Mouse (Mus musculus): ENCODE measurements at regions not wholly inside any gene's neighbourhood (a gene's known extent, or its start where the extent isn't known, plus 50 kb on each side); places are given as distances from the start of the nearest gene placed in this dataset.

DNA sequence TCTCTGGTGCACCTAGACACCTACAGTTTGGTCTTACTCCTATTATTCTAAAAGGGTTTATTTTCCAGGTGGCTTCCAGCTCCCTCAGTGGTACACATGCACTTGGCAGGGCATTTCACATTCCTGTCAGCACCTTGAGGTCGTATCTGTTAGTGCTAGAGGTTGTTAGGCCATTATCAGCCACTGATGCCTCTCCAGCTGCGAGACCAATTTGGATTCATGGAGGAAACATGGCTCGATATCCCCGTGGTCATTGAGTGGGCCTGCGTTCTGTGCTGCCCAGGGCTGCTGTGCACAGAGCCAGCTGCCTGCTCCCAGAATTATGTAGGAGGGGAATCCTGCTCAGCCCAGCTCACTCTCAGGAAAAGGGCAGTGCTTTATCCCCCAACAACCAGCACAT lies 60.1 kb upstream of the Irx1 start:
- DNase-seq (ENCODE audit: low read depth, low spot score) = no peak

DNA sequence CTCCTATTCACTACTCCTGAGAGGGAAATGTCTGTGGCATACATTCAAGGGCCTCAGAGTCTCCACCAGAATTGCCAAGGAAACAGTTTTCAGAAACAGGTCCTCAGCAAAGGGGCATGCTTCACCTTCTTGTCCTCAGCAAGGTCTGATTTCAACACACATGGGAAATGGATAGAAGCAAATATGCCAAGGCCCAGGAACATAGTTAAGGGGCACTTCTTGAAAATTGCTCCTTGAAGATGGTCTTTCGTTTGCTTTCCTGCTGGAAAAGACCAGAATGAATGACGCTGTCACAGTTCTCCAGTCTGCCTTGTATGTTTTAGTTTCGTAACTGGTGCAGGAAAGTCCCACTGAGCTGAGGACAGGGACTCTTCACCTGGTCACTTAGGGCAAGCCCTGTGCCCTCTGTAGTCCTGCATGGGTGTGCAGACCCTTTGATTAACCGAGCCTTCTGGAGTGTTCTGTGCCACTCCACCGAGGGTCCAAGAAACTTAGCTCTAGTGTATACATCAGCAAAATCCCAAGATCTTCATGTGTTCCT lies 80.5 kb upstream of the Irx1 start:
- no peak for DNase-seq (ENCODE audit: low read depth, low spot score)

DNA sequence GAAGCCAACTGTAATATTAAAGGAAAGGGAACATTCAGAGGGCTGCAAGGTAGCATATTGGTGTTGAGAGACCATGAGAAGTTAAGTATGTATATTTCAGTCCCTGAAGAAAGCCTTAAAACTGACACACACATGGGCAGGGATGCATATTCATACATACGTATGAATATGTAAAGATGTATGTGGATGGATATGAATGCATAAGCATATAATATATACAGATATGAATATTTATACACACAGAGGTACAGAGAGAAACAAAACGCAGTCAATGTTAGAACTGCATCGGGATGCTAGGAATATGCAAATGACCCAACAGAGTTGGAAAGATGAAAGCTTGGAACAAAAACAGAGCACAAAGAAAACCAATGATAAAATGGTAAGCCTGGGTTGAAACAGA lies 92.9 kb upstream of the Irx1 start:
- DNase-seq (ENCODE audit: low read depth, low spot score) = no peak

DNA sequence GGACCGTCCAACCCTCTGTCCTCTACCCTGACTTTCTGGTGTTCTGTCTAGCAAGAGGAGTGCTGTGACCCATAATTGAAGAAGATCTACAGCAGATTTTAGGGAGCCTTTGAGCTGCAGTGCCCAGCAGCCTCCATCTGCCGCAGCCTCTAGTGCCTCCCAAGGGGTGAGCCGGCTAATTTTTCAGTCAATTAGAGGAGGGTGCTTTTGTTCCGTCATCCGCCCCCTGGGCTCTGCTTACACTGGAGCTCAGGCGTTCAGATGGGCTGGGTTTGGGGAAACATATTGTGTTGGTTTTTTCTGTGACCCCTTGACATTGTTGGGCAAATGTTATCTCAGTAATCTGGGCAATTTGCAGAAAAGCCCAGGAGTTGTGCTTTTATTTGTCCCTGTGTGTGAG lies 98.1 kb upstream of the Irx1 start:
- DNase-seq (ENCODE audit: low read depth, low spot score) = no peak

DNA sequence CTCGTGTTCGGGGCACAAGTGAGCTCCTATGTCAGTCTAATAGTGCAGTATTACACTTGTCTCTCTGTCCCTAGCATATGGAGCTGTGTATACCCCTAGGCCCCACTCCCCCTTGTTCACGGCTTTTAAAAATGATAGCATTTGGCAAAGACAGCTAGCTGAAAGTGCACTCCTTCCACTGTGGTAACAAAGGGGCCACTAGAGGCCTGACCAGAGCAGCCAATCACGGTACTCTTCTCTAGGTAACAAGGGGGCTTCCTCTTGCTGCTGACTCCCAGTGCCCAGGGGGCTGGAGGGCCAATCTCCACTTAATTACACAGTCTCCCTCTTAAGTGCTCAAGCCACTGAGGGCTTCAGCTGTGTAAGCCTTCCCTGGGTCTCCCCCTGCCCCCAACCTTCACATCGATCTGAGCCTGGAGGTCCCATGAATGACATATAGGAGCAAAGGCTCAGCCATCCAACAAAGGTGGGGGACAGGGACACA lies 99.8 kb upstream of the Irx1 start:
- no peak for DNase-seq (ENCODE audit: low read depth, low spot score)

DNA sequence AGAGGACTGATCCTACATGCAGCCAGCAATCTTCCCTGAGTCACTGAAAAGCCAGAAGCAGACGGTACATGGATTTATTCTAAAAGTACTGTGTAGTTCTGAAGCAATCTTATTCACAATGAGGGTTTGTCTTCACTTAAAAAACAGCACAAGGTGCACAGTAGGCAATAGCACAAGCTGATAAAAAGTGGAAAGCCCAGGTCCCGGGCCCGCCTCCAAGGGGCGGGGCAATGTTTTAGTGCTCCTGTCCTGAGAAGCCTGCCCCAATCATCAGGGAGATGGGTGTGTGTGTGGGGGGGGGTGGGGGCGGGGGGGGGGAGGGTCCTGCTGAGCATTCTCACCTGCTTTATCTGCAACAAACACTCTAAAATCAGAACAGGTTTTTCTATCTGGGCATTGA lies 133.1 kb upstream of the Irx1 start:
- DNase-seq (ENCODE audit: low read depth, low spot score) = no peak

DNA sequence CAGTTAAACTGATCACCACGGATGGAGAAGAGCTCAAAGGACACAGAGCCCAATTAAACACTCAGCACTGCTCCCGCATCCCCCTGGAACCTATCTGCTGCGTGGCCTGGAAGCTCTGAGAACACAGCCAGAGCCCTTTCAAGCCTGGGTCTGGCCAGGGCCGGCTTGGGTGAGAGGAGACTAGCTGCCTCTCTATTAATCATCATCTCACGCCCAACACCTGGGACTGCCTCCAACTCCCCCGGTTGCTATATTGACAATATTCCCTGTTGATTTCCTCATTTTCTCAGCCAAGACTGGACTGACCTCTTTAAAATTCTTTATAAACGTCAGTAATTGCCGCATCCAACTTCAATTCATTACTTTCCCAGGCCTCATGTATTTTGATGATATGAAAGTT lies 133.7 kb upstream of the Irx1 start:
- DNase-seq (ENCODE audit: low read depth, low spot score) = no peak

DNA sequence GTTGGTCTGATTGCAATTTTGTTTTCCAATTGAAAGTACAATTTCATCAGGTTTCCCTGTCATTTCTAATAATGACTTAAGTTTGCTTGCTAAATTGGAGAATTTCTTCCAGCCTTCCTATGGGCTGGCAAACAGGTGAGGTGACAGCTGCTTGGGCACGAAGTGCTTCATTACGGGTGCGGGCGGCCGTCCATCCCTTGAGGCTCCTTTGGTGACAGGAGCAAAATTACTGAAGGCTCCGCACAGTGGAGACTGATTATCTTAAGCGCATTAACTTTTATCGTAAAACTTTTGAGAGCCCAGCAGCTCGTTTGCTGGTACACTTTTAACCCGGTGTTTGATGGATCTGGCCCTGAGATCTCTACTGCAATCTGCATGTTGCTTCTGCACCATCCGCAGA lies 134.3 kb upstream of the Irx1 start:
- DNase-seq (ENCODE audit: low read depth, low spot score) = no peak

DNA sequence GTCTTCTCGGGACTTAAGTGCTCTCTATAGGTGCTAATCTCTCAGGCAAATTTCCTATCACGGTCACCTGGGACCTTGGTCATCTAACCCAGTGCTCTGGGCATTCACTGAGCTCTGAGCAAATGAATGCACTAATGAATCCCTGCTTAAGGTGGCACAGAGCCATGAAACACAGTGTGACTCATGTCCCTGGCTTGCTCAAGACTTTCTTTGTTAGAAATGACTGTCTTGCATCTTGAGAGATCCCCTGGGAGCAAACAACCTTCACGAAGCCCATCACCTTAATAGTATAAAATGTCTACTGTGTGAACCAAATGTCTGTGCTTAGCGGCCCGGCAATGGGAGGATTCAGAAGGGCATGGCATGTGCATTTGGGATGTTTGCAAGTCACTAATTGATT lies 137.2 kb upstream of the Irx1 start:
- no peak for DNase-seq (ENCODE audit: low read depth, low spot score)

DNA sequence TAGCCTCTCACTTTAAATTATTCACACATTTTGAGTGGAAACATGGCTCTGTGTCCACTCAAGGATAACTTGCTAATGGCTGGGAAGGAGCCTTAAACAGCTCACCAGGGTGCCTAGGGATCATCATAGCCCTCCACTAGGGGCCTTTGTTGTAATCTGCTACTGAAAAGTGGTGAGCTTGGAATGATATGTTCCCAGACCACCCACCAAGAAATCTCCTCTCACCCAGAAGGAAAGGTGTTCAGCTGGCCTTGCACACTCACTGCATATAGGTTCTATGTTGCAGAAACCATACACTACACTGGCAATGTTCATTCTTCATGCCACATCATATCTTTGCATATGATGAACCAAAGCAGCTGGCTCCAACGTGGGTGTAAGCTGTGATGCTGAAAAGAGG lies 145.1 kb upstream of the Irx1 start:
- no peak for DNase-seq (ENCODE audit: low read depth, low spot score)

DNA sequence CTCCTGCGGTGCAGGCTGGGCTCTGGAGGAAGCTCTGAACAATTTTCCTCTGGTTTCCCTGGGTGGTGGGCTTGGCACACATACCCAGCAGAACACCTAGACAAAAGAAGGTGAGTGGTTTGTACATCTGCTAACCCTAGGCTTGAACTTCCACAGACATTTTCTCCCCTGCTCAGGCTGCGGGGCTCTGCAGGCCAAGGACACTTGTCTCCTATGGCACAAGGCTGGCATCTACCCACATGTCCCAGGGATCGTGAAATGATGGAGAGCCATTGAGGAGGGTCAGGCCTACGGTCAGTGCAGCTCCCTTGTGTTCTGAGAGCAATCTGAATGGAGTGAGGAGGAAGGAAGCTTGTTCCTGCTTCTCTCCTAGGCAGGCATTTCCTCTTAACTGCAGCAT lies 150.4 kb upstream of the Irx1 start:
- no peak for DNase-seq (ENCODE audit: low read depth, low spot score)

DNA sequence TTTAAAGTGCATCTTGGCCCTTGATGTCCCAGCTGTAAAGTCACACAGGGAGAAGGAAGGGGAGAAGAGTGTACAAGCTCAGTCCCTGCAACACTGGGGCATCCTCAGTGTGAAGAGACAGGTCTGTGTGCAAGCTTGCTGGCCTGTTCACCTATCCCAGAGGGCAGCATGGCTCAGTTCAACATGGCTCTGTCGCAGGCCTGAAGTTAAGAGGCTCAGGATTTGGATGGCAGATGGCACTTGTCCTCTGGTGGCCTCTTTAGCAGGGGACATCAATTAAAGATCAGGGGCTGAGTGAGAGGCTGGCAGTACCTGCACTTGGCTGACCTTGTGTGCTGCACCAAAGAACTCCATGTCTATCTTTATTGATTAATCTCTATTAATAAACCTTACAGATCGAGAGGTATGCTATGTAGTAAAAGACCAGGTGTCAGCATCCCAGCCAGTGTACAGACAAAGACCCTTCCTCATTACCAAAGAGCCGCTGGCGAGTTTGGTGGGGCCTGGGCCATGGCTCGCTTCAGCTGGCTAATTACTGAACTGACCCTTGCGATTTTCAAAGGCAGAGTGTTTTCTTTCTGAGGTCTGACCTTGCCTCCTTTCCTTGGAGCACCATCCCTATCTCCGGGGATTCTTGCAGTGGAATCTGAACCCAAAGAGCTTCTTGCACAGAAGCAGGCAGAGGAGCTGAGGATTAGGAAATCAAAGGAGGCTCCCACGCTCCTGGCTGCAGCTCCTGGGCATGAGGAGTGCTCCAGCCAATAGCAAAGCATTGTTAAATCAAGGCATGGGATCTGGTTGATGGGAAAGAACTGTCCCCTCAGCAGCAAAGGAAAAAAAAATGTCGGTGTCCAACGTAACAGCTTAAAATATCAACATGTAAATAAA lies 151.5 kb upstream of the Irx1 start:
- DNase-seq (ENCODE audit: low read depth, low spot score) = no peak

DNA sequence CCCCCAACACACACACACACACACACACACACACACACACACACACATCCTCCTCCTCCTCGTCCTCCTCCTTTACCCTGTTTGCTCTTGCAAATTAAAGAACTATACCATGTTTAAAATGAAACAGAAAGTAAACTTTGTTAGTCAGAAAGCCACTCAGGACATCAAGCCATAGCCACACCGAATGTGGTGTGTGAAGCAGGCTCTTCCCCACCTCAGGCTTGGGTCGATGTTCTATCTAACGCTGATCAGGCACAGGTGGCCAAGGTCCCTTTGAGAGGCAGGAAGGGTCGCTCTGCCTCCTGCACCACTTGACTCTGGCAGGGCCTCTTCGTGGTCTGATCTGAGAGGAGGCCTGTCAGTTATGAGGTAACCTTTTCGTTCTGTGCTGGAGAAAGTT lies 156.9 kb upstream of the Irx1 start:
- no peak for DNase-seq (ENCODE audit: low read depth, low spot score)

DNA sequence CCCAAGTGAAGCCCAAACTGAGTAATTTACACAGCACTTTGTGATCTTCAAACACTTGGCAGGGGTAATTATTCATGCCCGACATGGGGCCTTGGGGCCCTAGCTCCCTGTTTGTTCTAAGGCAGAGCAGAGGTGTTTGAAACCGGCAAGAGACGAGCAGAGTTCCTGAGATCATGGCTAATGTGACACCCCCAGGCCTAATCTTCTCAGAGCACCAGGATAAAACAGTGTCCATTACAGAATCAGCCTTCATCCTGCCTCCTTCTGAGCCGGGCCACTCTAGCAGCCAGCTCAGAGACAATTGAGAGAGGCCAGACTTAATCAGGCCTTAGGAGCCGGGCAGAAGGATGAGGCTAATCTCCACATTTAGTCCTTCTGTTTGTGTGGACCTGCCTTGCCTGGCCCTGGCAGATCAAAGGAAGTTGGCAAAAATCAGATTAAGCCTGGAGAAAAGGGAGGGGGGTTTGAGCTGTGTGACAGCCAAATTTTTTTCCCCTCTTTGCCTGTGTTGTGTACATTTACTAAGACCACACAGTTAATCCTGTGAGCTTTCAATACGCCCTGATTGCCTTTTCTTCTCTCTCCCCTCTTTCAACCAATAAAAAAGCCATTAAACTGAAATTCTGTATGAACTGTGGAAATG lies 157.5 kb upstream of the Irx1 start:
- no peak for DNase-seq (ENCODE audit: low read depth, low spot score)

DNA sequence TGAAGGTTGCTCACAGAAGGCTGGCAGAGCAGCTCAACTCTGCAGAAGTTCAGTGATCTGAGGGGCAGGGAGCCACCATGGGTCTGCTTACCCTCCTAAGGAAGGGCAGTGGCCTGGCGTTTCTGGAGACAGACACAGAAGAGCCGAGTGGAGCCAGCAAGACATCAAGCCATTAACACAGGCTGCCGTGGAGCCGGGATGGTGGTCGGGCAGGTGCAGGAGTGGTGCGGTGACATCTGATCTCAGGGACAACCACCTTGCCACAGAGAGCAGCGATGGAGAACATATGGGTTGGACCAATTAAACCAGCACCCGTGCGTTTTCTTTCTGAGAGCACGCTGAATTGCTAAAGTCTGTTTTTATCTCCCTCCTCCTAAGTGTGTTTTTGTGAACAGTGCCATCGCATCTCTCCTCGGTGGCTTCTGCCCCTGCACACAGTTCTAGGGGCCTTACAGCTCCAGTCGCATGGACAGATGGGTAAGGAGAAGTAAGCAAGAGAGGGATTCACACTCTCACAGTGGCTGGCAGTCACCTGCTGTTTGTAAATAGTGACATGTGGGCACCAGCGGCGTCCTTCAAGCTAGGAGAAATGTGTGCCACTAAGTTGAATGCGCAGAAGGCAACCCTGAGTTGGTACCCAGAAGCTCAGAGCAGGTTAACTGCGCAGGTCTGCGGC lies 158.2 kb upstream of the Irx1 start:
- no peak for DNase-seq (ENCODE audit: low read depth, low spot score)

DNA sequence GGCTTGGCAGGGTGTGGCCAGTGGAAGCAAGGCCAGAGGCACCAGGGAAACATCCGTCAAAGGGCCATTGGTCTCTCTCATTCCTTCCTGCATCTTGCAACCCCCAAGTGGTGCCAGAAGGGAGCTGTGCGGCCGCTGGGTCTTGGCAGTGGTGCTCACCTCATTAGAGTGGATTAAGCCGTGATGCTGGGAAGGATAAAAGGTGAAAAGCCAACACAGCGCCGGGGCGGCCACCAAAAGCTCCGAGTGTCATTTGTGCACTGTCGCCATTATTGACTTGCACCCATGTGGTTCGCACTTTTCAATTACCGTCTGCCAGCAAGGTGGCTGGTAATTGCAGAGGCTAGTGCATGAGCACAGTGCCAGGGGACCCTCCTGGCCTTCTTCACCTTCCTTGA lies 158.7 kb upstream of the Irx1 start:
- no peak for DNase-seq (ENCODE audit: low read depth, low spot score)

DNA sequence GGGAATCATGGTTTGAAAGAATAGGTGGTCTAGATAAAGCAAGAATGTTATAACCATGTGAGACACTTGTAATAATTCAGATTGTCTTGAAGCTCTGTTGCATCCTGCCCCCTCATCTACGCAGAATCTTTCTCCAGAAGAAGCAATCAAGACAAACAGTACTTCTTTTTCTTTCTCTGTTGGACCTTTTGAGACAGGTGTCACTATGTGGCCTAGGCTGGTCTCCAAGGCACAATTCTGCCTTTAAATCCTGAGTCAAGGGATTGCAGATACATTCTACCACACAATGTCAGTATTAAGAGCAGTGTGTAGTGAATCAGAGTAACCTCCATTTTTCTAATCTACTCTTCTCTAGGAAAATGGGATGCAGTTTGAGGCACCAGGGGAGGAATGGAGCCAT lies 164.8 kb upstream of the Irx1 start:
- DNase-seq (ENCODE audit: low read depth, low spot score) = no peak

DNA sequence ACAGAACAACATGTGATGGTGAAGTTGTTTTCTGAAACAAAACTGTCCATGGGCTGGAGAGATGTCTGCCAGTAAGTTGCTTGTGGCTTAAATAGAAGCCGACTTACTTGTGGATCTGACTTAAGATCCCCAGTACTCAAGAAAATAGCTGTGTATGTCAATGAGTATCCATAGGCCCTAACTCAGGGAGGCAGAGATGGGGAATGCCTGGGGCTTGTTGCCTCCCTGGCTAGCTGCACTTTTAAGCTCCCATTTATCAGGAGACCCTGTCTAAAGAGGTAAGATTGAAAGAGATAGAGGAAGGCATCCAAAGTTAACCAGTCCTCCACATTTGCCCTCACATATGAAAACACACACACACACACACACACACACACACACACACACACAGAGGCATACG lies 167.8 kb upstream of the Irx1 start:
- no peak for DNase-seq (ENCODE audit: low read depth, low spot score)

DNA sequence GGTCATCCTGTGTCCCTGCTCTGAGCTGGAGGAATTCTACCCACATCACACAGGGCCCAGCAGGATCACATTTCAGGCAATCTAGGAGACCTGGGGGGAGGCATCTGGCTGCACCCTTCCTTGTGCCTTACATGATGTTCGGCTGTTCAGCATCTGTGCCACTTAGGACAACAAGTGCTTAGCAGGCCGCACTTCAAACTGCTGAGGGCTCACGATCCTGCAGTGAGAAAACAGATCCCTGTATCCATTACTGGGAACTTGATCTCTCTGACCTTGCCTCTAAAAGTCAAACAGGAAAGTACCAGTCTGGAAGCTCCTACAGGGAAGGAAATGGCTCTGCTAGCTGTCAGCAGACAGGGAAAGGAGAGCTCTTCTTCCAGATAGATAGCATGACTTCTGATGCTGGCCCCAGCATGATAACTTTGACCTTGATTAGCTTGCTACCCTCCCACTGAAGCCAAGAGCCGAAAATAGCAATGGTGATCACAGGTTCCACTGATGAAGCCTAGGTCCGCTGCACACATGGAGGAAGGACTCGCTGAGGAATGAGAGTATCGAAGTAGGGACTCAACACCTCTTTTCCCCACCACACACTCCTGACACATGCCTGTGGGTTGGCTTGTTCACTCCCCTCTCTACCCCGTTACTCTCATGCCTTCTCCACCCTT lies 170.7 kb upstream of the Irx1 start:
- DNase-seq (ENCODE audit: low read depth, low spot score) = no peak

DNA sequence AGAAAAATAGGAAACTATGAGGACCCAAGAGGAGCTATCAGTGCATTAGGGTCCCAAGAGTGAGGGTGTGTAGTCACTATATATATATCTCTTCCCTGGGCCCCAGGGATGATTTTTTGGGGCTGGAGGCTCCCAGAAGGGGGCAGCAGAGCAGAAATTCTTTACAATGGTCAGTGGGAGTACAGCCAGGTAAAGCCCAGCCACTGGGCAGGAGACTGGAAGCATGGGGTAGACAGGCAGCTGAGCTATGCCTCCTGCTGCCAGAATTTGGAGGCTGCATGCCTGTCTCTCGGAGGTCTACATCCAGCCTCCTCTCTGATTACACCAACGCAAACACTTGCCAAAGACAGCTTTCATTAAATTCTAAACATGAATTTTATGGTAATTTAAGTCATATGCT lies 202.7 kb upstream of the Irx1 start:
- DNase-seq (ENCODE audit: low read depth, low spot score) = no peak

DNA sequence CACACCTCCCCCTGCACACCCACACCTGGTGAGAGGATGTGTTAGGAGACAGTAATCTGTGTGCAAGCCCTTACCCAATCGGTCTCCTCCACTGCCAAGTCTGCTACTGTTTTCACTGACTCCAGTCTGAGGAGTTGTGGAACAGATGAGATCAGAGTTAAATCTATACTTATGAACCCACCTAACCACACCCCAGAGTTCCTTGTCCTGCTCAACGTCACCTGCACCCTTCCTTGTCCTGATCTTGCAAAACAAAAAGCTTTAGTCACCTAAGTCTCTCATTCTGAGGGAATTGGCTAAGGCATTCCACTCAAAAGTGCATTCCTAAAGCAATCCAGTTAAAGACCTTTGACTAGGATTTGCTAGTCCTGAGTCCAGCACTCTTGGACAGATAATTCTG lies 203.9 kb upstream of the Irx1 start:
- DNase-seq (ENCODE audit: low read depth, low spot score) = no peak

DNA sequence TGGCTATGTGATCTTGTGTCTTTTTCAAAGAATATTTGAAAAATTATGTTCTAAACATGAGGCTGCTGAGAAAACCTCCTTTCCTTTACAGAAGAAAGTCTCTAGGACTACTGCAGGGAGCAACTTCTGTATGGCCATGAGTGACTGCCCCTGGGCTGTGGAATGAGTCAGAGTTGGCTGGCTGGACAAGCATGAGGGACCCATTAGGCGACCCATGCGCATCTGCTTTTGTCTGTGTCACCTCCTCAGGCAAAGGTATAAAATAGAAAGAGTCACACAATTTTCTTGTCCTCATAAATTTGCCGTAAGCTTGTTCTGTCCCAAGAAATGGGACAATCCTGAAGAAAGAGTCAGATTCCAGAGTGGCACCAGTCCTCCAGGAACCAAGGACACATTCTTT lies 220.1 kb upstream of the Irx1 start:
- DNase-seq (ENCODE audit: low read depth, low spot score) = no peak

Data from WW6 (cell line).